Mouse (Mus musculus) 416B (cell line): ENCODE measurements around the gene Pde4a.

Source experiments
- DNase-seq: peaks from one replicate; pipeline ENCODE4 v3.0.0; 2011; ENCODE audit warnings: low read depth

Gene Pde4a

GRCm38 (mm10) chr9:21149077-21149653 lies 16.3 kb upstream of the Pde4a start:
- no peak for DNase-seq

GRCm38 (mm10) chr9:21149654-21150419 lies 15.7 kb upstream of the Pde4a start, which contains the start of gene Cdc37:
TSS of gene Cdc37 (minus strand) at chr9:21149982.
- peak; percentile 94 for DNase-seq

- DNase-seq = peak; percentile 67
These were observed 12.8 kb upstream of the Pde4a start for GRCm38 (mm10) chr9:21152715-21153114.

- no peak for DNase-seq
These were observed 12.2 kb upstream of the Pde4a start for GRCm38 (mm10) chr9:21153331-21153730.

- no peak for DNase-seq
These were observed 11.7 kb upstream of the Pde4a start for GRCm38 (mm10) chr9:21153833-21154232.

GRCm38 (mm10) chr9:21154787-21155186 lies 10.7 kb upstream of the Pde4a start:
- peak; percentile 44 for DNase-seq

GRCm38 (mm10) chr9:21161209-21161909 lies 4.2 kb upstream of the Pde4a start:
- peak; percentile 86 for DNase-seq

GRCm38 (mm10) chr9:21163086-21164050 lies 2.1 kb upstream of the Pde4a start:
- no peak for DNase-seq

GRCm38 (mm10) chr9:21164072-21164471 lies 1.4 kb upstream of the Pde4a start:
- DNase-seq = no peak

- DNase-seq = no peak
These were observed 488 bp downstream of the Pde4a start for GRCm38 (mm10) chr9:21165952-21166451.

- DNase-seq = no peak
These were observed 1.0 kb downstream of the Pde4a start for GRCm38 (mm10) chr9:21166516-21166915.

- peak; percentile 82 for DNase-seq
These were observed 1.9 kb downstream of the Pde4a start for GRCm38 (mm10) chr9:21167140-21168097.

GRCm38 (mm10) chr9:21168161-21169123 lies 2.9 kb downstream of the Pde4a start:
- peak; percentile 89 for DNase-seq

GRCm38 (mm10) chr9:21169157-21169556 lies 3.6 kb downstream of the Pde4a start:
- no peak for DNase-seq

- DNase-seq = no peak
These were observed 6.8 kb downstream of the Pde4a start for GRCm38 (mm10) chr9:21172364-21172763.

- DNase-seq = no peak
These were observed 14.9 kb downstream of the Pde4a start for GRCm38 (mm10) chr9:21180402-21180801.

GRCm38 (mm10) chr9:21180841-21181240 lies 15.3 kb downstream of the Pde4a start:
- no peak for DNase-seq

- peak; percentile 90 for DNase-seq
These were observed 16.1 kb downstream of the Pde4a start for GRCm38 (mm10) chr9:21181421-21182220.
